Mouse (Mus musculus): Measurements from ENCODE around the gene Pin4.

The Pin4 gene

GRCm38 (mm10) chrX:102156618-102157422, 37.6 kb downstream of the Pin4 start, which contains the start of gene Ercc6l:
Gene Ercc6l, minus strand, starts transcription at chrX:102157091.
- peak; percentile 94 for DNase-seq

GRCm38 (mm10) chrX:102157423-102157791, 38.2 kb downstream of the Pin4 start:
- no peak for DNase-seq

GRCm38 (mm10) chrX:102159778-102160177, 40.5 kb downstream of the Pin4 start:
- no peak for DNase-seq

GRCm38 (mm10) chrX:102160528-102160927, 41.3 kb downstream of the Pin4 start:
- DNase-seq: no peak

- no peak for DNase-seq
Measured at GRCm38 (mm10) chrX:102163096-102163495, 43.8 kb downstream of the Pin4 start.

- DNase-seq: no peak
Measured at GRCm38 (mm10) chrX:102163529-102163928, 44.3 kb downstream of the Pin4 start.

- no peak for DNase-seq
Measured at GRCm38 (mm10) chrX:102166521-102166920, 47.3 kb downstream of the Pin4 start.

GRCm38 (mm10) chrX:102166986-102167385, 47.7 kb downstream of the Pin4 start:
- DNase-seq: no peak

- DNase-seq: no peak
Measured at GRCm38 (mm10) chrX:102169724-102170123, 50.5 kb downstream of the Pin4 start.

- no peak for DNase-seq
Measured at GRCm38 (mm10) chrX:102170135-102170534, 50.9 kb downstream of the Pin4 start.

- DNase-seq: no peak
Measured at GRCm38 (mm10) chrX:102170900-102171299, 51.7 kb downstream of the Pin4 start.

GRCm38 (mm10) chrX:102175538-102176287, 56.5 kb downstream of the Pin4 start:
- DNase-seq: no peak
